Mouse (Mus musculus) urinary bladder, postnatal 10 days (tissue): Measurements from ENCODE around the gene Cited4.

Source experiments
- DNase-seq: peaks from one replicate; pipeline ENCODE4 v3.0.0; 2022; ENCODE audit warnings: low spot score

Cited4 gene

GRCm38 (mm10) chr4:120680953-120681352 lies 14.6 kb downstream of the Cited4 start:
- DNase-seq, result no peak

DNA sequence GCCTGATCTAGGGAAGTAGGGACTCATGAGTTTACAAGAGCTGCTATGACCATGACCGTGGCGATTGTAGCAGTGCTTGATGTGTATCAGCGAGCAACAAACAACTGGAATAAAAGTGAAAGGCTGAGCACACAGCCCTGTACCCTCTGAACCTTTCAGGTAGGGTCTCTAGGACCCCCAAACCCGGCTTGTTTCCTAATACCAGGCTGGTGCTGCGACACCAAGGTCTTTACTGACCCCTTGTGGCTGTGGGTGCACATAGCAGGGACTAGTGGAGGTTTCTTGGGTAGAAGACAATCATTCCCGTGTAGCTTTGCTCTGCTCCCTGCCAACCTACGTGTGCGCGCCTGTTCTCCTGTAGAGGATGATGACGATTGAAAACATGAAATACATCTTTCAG lies 15.8 kb downstream of the Cited4 start:
- no peak for DNase-seq

GRCm38 (mm10) chr4:120683278-120683997 lies 17.1 kb downstream of the Cited4 start:
- no peak for DNase-seq

DNA sequence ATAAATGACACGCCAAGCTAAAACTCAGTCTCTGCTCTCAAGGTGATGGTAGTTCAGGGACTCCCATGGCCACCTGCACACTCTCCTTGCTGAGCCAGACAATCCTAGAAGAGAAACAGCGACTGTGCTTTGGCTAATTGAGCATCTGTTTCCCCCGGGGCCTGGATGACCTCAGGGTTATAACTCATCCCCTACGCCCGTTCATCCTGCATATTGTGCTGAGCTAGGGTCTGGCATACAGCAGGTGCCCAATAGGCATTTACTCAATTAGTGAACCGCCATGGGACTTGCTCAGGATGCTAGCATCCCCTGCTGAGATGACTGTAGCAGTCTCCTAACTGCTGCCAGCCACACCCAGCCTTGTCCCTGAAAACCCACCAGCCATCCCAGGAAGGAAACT lies 20.9 kb downstream of the Cited4 start:
- no peak for DNase-seq

DNA sequence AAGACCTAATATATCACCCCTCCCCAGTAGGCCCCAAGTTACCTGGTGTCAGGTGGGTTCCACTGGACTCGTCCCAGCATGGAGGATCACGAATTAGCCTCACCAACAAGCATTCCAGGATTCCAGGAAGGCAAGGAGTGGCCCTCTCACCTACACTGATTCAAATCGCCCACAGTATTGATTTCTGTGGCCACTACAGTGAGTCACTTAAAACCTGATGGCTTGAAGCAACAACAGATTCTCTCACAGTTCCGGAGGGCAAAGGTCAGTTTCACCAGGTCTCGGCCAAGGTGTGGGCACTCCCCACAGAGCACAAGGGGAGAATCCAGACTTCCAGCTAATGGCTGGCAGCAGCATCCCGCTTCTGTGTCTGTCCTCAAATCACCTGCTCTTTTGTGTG lies 22.9 kb downstream of the Cited4 start:
- no peak for DNase-seq

DNA sequence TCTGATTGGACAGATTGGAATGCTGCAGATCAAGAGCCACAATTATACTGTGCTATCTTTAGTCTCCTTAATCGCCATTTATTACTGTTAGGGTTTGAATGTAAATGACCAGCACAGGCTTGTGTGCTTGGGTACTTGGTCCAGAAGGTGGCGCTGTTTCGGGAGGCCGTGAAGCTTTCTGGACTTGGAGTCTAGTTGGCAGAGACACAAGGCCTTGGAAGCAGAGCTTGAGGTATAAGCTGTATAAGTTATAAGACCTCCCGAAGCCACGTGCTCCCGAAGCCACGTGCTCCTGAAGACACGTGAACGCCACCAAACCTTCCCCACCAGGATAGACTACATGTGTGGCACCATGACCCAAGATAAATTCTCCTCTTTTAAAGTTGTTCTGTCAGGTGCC lies 26.3 kb downstream of the Cited4 start:
- no peak for DNase-seq

- DNase-seq, result no peak
Measured at GRCm38 (mm10) chr4:120697353-120697752, 31.0 kb downstream of the Cited4 start.

DNA sequence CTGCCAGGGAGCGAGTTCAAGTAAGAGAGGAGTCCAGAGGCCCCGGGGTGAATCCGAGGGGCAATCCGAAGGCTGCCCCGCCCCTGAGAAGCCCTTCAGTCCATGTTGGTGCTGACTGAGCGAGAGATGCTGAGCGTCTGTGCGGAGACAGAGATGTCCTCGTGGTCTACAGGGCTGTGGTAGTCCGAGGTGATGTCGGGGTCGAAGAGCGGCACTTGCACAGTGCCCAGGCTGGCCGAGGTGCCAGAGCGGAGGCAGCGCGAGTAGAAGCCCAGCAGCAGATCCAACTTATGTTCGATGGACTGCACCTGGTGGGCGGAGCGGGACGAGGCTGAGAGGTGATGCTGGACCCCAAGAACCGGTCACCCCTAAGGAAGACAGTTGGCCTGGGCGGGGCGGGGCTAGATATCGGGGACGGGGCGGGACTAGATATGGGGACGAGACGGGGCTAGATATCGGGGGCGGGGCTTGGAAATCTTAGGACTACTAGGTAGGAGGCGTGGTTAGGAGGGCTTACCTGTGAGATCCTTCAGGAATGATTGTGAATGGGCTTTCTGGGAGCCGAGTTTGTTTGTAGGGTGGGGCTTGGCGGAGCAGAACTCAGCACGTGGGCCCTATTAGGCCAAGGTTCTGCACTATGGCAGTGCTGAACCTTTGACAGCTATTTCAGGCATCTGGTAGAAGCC lies 31.6 kb downstream of the Cited4 start:
- DNase-seq, result no peak

DNA sequence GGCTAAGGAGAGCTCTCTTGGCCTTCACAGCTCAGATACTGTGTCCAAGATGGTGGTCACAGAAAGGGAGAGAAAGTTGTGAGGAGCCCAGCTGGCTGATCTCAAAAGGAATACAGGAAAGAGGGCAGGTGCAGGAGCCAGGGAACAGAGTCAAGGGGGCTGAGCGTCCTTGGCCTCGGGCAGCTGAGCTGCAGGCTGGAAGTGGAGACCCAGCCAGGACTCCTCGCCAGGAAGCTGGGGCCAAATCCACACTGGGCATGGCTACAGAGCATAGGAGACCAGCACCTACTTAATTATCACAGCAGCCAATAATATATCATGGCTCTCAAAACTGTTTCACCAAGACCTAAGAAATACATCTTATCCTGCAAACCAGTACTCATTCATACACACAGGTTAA lies 34.8 kb downstream of the Cited4 start:
- no peak for DNase-seq

DNA sequence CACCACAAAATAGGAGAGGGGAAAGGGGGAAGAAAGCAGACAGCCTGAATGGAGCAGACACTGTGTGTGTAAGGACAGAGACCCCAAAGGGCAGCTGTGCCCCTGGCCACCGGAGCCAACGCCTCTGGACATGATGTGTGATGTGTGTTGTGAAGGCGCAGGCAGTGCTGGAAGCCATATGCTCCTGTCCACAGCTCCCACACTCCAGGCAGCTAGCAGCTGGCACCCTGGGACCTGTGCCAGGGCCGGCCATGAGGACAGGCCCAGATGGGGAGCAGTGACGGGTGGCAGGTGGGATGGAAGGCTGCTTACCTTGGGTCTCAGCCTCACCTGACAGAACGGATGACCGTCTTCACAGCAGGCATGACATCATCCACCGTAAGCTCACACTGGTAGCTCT lies 35.7 kb downstream of the Cited4 start:
- no peak for DNase-seq

GRCm38 (mm10) chr4:120702511-120702910 lies 36.1 kb downstream of the Cited4 start:
- DNase-seq, result no peak

- DNase-seq, result no peak
Measured at GRCm38 (mm10) chr4:120712236-120712635, 45.9 kb downstream of the Cited4 start.

DNA sequence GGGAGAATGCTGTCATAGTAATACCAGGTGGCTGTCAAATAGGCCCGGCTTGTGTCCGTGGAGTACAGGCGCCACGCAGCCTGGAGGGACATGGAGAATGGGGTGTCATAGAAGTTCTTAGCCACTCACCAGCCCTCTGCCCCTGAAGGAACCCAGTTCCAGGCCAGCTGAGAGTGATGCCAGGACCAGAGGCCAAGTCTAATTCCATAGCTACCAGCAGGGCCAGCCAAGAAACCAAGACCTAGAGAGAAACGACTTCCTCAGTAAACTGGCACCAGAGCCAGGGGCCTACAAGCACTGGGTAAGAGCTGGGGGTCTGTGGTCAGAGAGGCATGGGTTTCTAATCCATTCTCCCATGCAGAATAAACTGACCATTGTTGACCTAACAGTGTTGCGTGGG lies 46.6 kb downstream of the Cited4 start:
- no peak for DNase-seq

DNA sequence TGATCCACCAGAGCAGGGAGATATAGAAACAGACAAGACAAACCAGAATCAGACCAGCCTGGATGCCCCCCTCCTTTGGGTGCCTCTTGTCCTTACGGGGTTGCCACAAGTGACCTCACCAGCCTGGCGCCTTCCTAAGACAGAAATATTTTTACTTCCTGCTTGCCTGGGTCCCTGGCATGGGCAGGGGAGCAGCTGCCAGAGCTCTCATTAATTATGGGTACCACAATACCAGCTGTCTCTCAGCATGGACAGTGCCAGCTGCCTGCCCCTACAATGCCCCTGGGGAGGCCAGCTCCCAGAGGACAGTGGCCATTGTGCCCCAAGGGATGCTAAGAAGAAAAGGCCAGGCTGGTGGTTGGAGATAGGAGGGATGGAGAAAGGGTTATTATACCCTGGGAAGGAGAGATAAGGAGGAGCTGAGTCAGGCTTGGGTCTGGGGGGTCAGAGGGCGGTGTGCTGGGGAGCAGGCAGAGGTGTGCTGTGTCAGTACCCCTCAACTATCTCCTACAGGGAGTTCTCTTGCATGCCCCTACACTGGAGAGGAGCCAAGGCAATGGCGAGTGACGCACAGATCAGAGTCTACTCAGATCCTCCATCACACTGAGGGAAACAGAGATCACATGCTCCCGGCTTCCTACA lies 47.6 kb downstream of the Cited4 start:
- no peak for DNase-seq

GRCm38 (mm10) chr4:120716141-120716571 lies 49.8 kb downstream of the Cited4 start:
- DNase-seq, result no peak

- DNase-seq, result no peak
Measured at GRCm38 (mm10) chr4:120716765-120717164, 50.4 kb downstream of the Cited4 start.
